In the genomic region with DNA sequence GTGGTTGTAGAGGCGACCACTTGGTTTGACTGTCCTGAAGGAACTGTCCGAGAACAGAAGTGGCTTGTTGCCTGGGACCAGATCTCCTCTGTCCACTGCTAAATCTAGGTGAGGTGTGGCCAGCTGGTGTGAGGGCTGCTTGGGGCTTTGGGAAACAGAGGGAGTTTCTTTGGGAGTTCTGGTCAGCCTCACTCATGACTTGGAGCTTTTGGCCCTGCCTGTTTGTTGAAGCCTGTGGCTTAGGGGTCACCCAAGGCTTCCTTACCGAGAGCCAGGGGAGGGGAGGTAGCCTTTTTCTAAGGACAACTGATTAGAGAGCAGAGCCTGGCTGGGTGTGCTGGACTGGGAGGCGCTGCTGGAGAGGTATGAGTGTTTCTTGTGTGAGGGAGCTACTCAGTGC, we compare ENCODE assay signal across 19 mouse cellular contexts. TPM values are rescaled to one million over a fixed set of nuclear protein-coding genes. Genes with fewer than 3 reads are reported as not detected.
DNase-seq lines count a peak whose midpoint lies in the region; ATAC-seq and TF ChIP-seq lines count a peak whose summit lies in the region.
"Had no signal": no experiment of that assay in that cellular context is flagged by ENCODE, and none has a peak within 500 bp of the region (broad histone marks: within the 10 kb centered on the region; RNA-seq: fewer than 3 reads in every experiment).

No protein-coding gene starts in this region.

- peak; percentile 42; the same call in 1 of the 2 replicates for TF ChIP-seq EP300 in heart, adult 2 months (IDR thresholded peaks at IDR 0.05; ENCODE audit: insufficient read depth, low read depth, low read length)

- H3K4me2 ChIP-seq in heart, embryonic 11.5 days, result no peak overlapping the region
- H3K4me2 ChIP-seq in heart, embryonic 16.5 days (ENCODE audit: low read depth, low read length), result no peak overlapping the region
- H3K4me2 ChIP-seq: forebrain, embryonic 12.5 days; hindbrain, embryonic 13.5 days; midbrain, embryonic 13.5 days had no signal

- no peaks in the 10 kb centered on the region for H3K79me2 ChIP-seq in heart, adult 2 months (replicated peaks; ENCODE audit: control insufficient read depth, insufficient read depth, low read length)

- H3K36me3 ChIP-seq in heart, adult 2 months (ENCODE audit: control insufficient read depth, insufficient read depth, low read length), result no peaks in the 10 kb centered on the region; the same call in 1 of the 2 replicates
- H3K36me3 ChIP-seq in heart, embryonic 11.5 days (ENCODE audit: control insufficient read depth, insufficient read depth, low read length), result no peaks in the 10 kb centered on the region; the same call in 1 of the 2 replicates
- peaks cover 5% of the 10 kb centered on the region for H3K36me3 ChIP-seq in heart, embryonic 16.5 days (ENCODE audit: control insufficient read depth, insufficient read depth)

- H3K9ac ChIP-seq in heart, adult 2 months (ENCODE audit: low read depth, low read length), result no peak overlapping the region
- H3K9ac ChIP-seq in heart, embryonic 11.5 days (ENCODE audit: low read depth, low read length), result no peak overlapping the region
- H3K9ac ChIP-seq in heart, embryonic 16.5 days (ENCODE audit: low read length), result peak overlapping the region; percentile 14; the same call in 1 of the 2 replicates
- H3K9ac ChIP-seq: forebrain, embryonic 12.5 days; hindbrain, embryonic 13.5 days; liver, postnatal 0 days; midbrain, embryonic 13.5 days had no signal

- intact Hi-C loops in heart, adult 2 months (cut with DNase I), result no loop called here

- peaks cover 4% of the 10 kb centered on the region for H3K4me1 ChIP-seq in heart, adult 2 months (ENCODE audit: control insufficient read depth, insufficient read depth, low read length)
- H3K4me1 ChIP-seq in heart, embryonic 11.5 days (ENCODE audit: control insufficient read depth, insufficient read depth, low read length), result peaks cover 33% of the 10 kb centered on the region
- peaks cover 19% of the 10 kb centered on the region for H3K4me1 ChIP-seq in embryonic fibroblast, embryonic 13.5 days (ENCODE audit: control insufficient read depth, insufficient read depth, low read length)
- H3K4me1 ChIP-seq in heart, embryonic 16.5 days (ENCODE audit: control insufficient read depth, insufficient read depth, low read length), result peaks cover 34% of the 10 kb centered on the region
- H3K4me1 ChIP-seq in cerebellum, adult 2 months (ENCODE audit: control insufficient read depth, insufficient read depth, low read length), result no peaks in the 10 kb centered on the region; the same call in 1 of the 2 replicates

- H3K4me3 ChIP-seq in heart, adult 2 months, result no peak overlapping the region
- no peak overlapping the region for H3K4me3 ChIP-seq in heart, embryonic 11.5 days (ENCODE audit: low read depth, low read length)
- no peak overlapping the region for H3K4me3 ChIP-seq in embryonic fibroblast, embryonic 13.5 days (ENCODE audit: insufficient read depth, low read length)
- no peak overlapping the region for H3K4me3 ChIP-seq in heart, embryonic 16.5 days (ENCODE audit: low read length)
- H3K4me3 ChIP-seq in cerebellum, adult 2 months (replicated peaks; ENCODE audit: insufficient read depth, low read depth, low read length), result no peak overlapping the region
- H3K4me3 ChIP-seq: embryonic facial prominence, embryonic 10.5 days; forebrain, embryonic 12.5 days; hindbrain, embryonic 13.5 days; midbrain, embryonic 13.5 days had no signal

- H3K27me3 ChIP-seq in heart, adult 2 months (ENCODE audit: control insufficient read depth, insufficient read depth, low read length), result no peaks in the 10 kb centered on the region
- H3K27me3 ChIP-seq in heart, embryonic 11.5 days (ENCODE audit: control insufficient read depth, insufficient read depth, low read length), result no peaks in the 10 kb centered on the region
- H3K27me3 ChIP-seq in heart, embryonic 16.5 days (ENCODE audit: control insufficient read depth, insufficient read depth, low read length), result no peaks in the 10 kb centered on the region
- H3K27me3 ChIP-seq in cerebellum, adult 2 months (ENCODE audit: control insufficient read depth, insufficient read depth, low read length), result no peaks in the 10 kb centered on the region
- H3K27me3 ChIP-seq: CH12.LX; forebrain, embryonic 12.5 days; hindbrain, embryonic 13.5 days; midbrain, embryonic 13.5 days had no signal

- ATAC-seq in heart, embryonic 11.5 days (replicated peaks; ENCODE audit: insufficient number of reproducible peaks, low FRiP score, low TSS enrichment), result no peak
- ATAC-seq in heart, embryonic 16.5 days (replicated peaks; ENCODE audit: extremely low read depth, insufficient read depth, low FRiP score), result no peak
- ATAC-seq: inflammation-experienced regulatory T-cells, adult 6 months; liver, postnatal 0 days; midbrain, embryonic 13.5 days had no signal

- peak overlapping the region; percentile 58 for H3K27ac ChIP-seq in heart, adult 2 months
- no peak overlapping the region; the same call in 1 of the 2 replicates for H3K27ac ChIP-seq in heart, embryonic 11.5 days (ENCODE audit: low read depth, low read length)
- peak overlapping the region; percentile 30; the same call in 1 of the 2 replicates for H3K27ac ChIP-seq in embryonic fibroblast, embryonic 13.5 days (ENCODE audit: insufficient read depth, low read length)
- peak overlapping the region; percentile 35; the same call in 1 of the 2 replicates for H3K27ac ChIP-seq in heart, embryonic 16.5 days (ENCODE audit: low read length)
- no peak overlapping the region for H3K27ac ChIP-seq in cerebellum, adult 2 months (ENCODE audit: insufficient read depth, low read length)
- H3K27ac ChIP-seq: embryonic facial prominence, embryonic 10.5 days; forebrain, embryonic 12.5 days; hindbrain, embryonic 13.5 days; midbrain, embryonic 13.5 days had no signal

- no peak for TF ChIP-seq CTCF in heart, adult 2 months (IDR thresholded peaks at IDR 0.05)
- no peak for TF ChIP-seq CTCF in embryonic fibroblast, embryonic 13.5 days (IDR thresholded peaks at IDR 0.05; ENCODE audit: borderline replicate concordance, insufficient read depth, low read length)
- no peak for TF ChIP-seq CTCF in cerebellum, adult 2 months (IDR thresholded peaks at IDR 0.05; ENCODE audit: borderline replicate concordance, insufficient read depth, low read depth, low read length)

- DNase-seq in heart, adult 2 months, result peak; percentile 47 to 72
- peak; percentile 63 for DNase-seq in testis, postnatal 10 days (ENCODE audit: low spot score)
- no peak for DNase-seq in layer of hippocampus, postnatal 14 days (ENCODE audit: low spot score in 2 of 2)
- DNase-seq in cerebellum, adult 2 months, result no peak
- DNase-seq: cerebellum, adult 8-10 months; kidney, adult 2 months; kidney, postnatal 10 days; liver; liver, postnatal 0 days had no signal

- no peaks in the 10 kb centered on the region for H3K9me3 ChIP-seq in heart, embryonic 11.5 days (replicated peaks; ENCODE audit: control insufficient read depth, low read length)
- H3K9me3 ChIP-seq in heart, embryonic 16.5 days (replicated peaks; ENCODE audit: control insufficient read depth, low read length), result no peaks in the 10 kb centered on the region
- H3K9me3 ChIP-seq: embryonic facial prominence, embryonic 10.5 days; forebrain, embryonic 12.5 days; hindbrain, embryonic 13.5 days; midbrain, embryonic 13.5 days had no signal

- 51% methylated on average over 4 of the region's 4 CpGs for WGBS in heart, adult 2 months
- WGBS in heart, embryonic 11.5 days (ENCODE audit: insufficient replicate concordance), result 57% methylated on average over 4 of the region's 4 CpGs
- WGBS in heart, embryonic 16.5 days, result 55% methylated on average over 4 of the region's 4 CpGs
- WGBS in cerebellum, adult 2 months, result 90% methylated on average over 4 of the region's 4 CpGs

- no peak for TF ChIP-seq POLR2A in heart, adult 2 months (IDR thresholded peaks at IDR 0.05; ENCODE audit: insufficient read depth, low read depth, low read length)
- TF ChIP-seq POLR2A in embryonic fibroblast, embryonic 13.5 days (IDR thresholded peaks at IDR 0.05; ENCODE audit: low read depth, low read length), result no peak
- TF ChIP-seq POLR2A in cerebellum, adult 2 months (IDR thresholded peaks at IDR 0.05; ENCODE audit: borderline replicate concordance, insufficient read depth, low read length), result no peak

RNA-seq across cellular contexts. Expression of a gene that starts 14.9 kb away (rescaled TPM):
- total RNA-seq in heart, adult 2 months (2021), result 10 to 100 TPM; 77.0 to 89.5 TPM
- 86.8 and 148 TPM in 2 replicates for polyA plus RNA-seq in heart, adult 2 months (2012; rRNA removed)
- polyA plus RNA-seq in heart, embryonic 11.5 days (2014; fragmentation: Nextera tagmentation; extraction: Ambion mirVana), result 62.3 and 70.0 TPM in 2 replicates
- 115 and 125 TPM in 2 replicates for polyA plus RNA-seq in embryonic fibroblast, embryonic 13.5 days (2011; ENCODE audit: insufficient read length, low read depth, missing spikeins)
- 74.4 and 75.1 TPM in 2 replicates for polyA plus RNA-seq in heart, embryonic 16.5 days (2015; fragmentation: Nextera tagmentation; extraction: Ambion mirVana)
- 10 to 100 TPM; 53.4 to 61.0 TPM for total RNA-seq in layer of hippocampus, postnatal 14 days (2021)
- 67.7 and 70.3 TPM in 2 replicates for polyA plus RNA-seq in cerebellum, adult 2 months (2012; rRNA removed)

RNA-seq across cellular contexts. Expression of a gene that starts 23.3 kb away (rescaled TPM):
- not detected for total RNA-seq in heart, adult 2 months (2021)
- 1.0 TPM in 1 of 2 replicates, not detected in the other for polyA plus RNA-seq in heart, adult 2 months (2012; rRNA removed)
- polyA plus RNA-seq in heart, embryonic 11.5 days (2014; fragmentation: Nextera tagmentation; extraction: Ambion mirVana), result 0.55 and 1.1 TPM in 2 replicates
- not detected in 2 replicates for polyA plus RNA-seq in embryonic fibroblast, embryonic 13.5 days (2011; ENCODE audit: insufficient read length, low read depth, missing spikeins)
- 5.3 and 5.7 TPM in 2 replicates for polyA plus RNA-seq in heart, embryonic 16.5 days (2015; fragmentation: Nextera tagmentation; extraction: Ambion mirVana)
- under 1 TPM in 1 of 2 experiments, not detected in 1; 0.50 TPM for total RNA-seq in layer of hippocampus, postnatal 14 days (2021)
- polyA plus RNA-seq in cerebellum, adult 2 months (2012; rRNA removed), result 1.6 and 1.8 TPM in 2 replicates
- total RNA-seq: gastrocnemius, postnatal 4 days had no signal

RNA-seq across cellular contexts. Expression of a gene that starts 32.3 kb away (rescaled TPM):
- total RNA-seq in heart, adult 2 months (2021), result 10 to 100 TPM; 27.7 to 29.0 TPM
- polyA plus RNA-seq in heart, adult 2 months (2012; rRNA removed), result 22.6 and 29.0 TPM in 2 replicates
- polyA plus RNA-seq in heart, embryonic 11.5 days (2014; fragmentation: Nextera tagmentation; extraction: Ambion mirVana), result 120 and 138 TPM in 2 replicates
- polyA plus RNA-seq in embryonic fibroblast, embryonic 13.5 days (2011; ENCODE audit: insufficient read length, low read depth, missing spikeins), result 80.9 and 94.0 TPM in 2 replicates
- 105 and 108 TPM in 2 replicates for polyA plus RNA-seq in heart, embryonic 16.5 days (2015; fragmentation: Nextera tagmentation; extraction: Ambion mirVana)
- 10 to 100 TPM; 78.1 to 91.5 TPM for total RNA-seq in layer of hippocampus, postnatal 14 days (2021)
- polyA plus RNA-seq in cerebellum, adult 2 months (2012; rRNA removed), result 81.0 and 81.1 TPM in 2 replicates

RNA-seq across cellular contexts. Expression of a gene that starts 44.2 kb away (rescaled TPM):
- 10 to 100 TPM; 11.3 to 15.0 TPM for total RNA-seq in heart, adult 2 months (2021)
- 25.0 and 32.9 TPM in 2 replicates for polyA plus RNA-seq in heart, adult 2 months (2012; rRNA removed)
- 88.4 and 99.8 TPM in 2 replicates for polyA plus RNA-seq in heart, embryonic 11.5 days (2014; fragmentation: Nextera tagmentation; extraction: Ambion mirVana)
- polyA plus RNA-seq in embryonic fibroblast, embryonic 13.5 days (2011; ENCODE audit: insufficient read length, low read depth, missing spikeins), result 13.0 and 16.5 TPM in 2 replicates
- 105 and 110 TPM in 2 replicates for polyA plus RNA-seq in heart, embryonic 16.5 days (2015; fragmentation: Nextera tagmentation; extraction: Ambion mirVana)
- total RNA-seq in layer of hippocampus, postnatal 14 days (2021), result 10 to 100 TPM; 58.9 to 62.0 TPM
- polyA plus RNA-seq in cerebellum, adult 2 months (2012; rRNA removed), result 76.6 and 88.6 TPM in 2 replicates

RNA-seq across cellular contexts. Expression of a gene that starts 47.6 kb away (rescaled TPM):
- total RNA-seq in heart, adult 2 months (2021), result 10 to 100 TPM; 16.3 to 16.8 TPM
- 10.5 and 12.8 TPM in 2 replicates for polyA plus RNA-seq in heart, adult 2 months (2012; rRNA removed)
- polyA plus RNA-seq in heart, embryonic 11.5 days (2014; fragmentation: Nextera tagmentation; extraction: Ambion mirVana), result 9.9 and 12.3 TPM in 2 replicates
- 24.9 and 28.9 TPM in 2 replicates for polyA plus RNA-seq in embryonic fibroblast, embryonic 13.5 days (2011; ENCODE audit: insufficient read length, low read depth, missing spikeins)
- polyA plus RNA-seq in heart, embryonic 16.5 days (2015; fragmentation: Nextera tagmentation; extraction: Ambion mirVana), result 10.5 and 13.2 TPM in 2 replicates
- 10 to 100 TPM; 32.1 to 33.4 TPM for total RNA-seq in layer of hippocampus, postnatal 14 days (2021)
- 46.8 and 48.2 TPM in 2 replicates for polyA plus RNA-seq in cerebellum, adult 2 months (2012; rRNA removed)

Comparison
In these comparisons a context has a peak if more than half of its experiments do, and no peak if none do; other contexts are left out.
1. H3K27ac ChIP-seq: peak in heart, adult 2 months (single experiment), embryonic fibroblast, embryonic 13.5 days (single experiment) and heart, embryonic 16.5 days (single experiment); none in heart, embryonic 11.5 days (single experiment) and cerebellum, adult 2 months (single experiment).
2. DNase-seq: peak in heart, adult 2 months (2 of 2) and testis, postnatal 10 days (single experiment); none in layer of hippocampus, postnatal 14 days (0 of 2) and cerebellum, adult 2 months (0 of 2).